10 mouse cellular contexts compared by ENCODE assay signal in the genomic region with DNA sequence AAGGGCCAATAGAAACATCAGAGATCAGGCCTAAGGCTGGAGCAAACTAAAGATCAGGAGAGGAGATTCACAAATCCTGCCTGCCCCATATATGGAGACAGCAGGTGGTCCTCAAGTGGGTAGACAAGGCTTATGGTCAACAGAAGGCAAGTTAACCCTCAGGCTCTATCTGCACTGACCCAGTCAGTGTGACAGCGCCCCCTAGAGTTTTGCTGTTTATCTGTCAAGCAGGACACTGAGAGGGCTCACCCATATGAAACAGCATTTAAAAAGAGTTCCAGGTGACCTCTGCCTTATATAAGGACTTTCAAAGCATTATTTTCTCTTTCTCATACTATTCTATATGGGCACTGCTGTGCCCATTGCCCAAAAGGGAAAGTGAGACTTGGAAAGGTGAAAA.
DNase-seq lines count a peak whose midpoint lies in the region; ATAC-seq and TF ChIP-seq lines count a peak whose summit lies in the region.
"Had no signal": no experiment of that assay in that cellular context is flagged by ENCODE, and none has a peak within 500 bp of the region (broad histone marks: within the 10 kb centered on the region; RNA-seq: fewer than 3 reads in every experiment).

No protein-coding gene starts in this region.

- H3K9me3 ChIP-seq in heart, embryonic 11.5 days (replicated peaks; ENCODE audit: control insufficient read depth, low read length) = no peaks in the 10 kb centered on the region
- H3K9me3 ChIP-seq: embryonic facial prominence, embryonic 15.5 days; megakaryocyte, embryonic 14.5 days had no signal

- no peak for DNase-seq in heart, adult 2 months
- no peak for DNase-seq in testis, postnatal 14 days (ENCODE audit: low spot score)
- DNase-seq in splenic B cell, adult 2 months (ENCODE audit: low read depth, low spot score) = peak; percentile 2
- no peak for DNase-seq in urinary bladder, postnatal 36 days (ENCODE audit: low spot score in 2 of 2)

- no peaks in the 10 kb centered on the region for H3K79me2 ChIP-seq in heart, adult 2 months (replicated peaks; ENCODE audit: control insufficient read depth, insufficient read depth, low read length)

- ATAC-seq in heart, embryonic 11.5 days (replicated peaks; ENCODE audit: insufficient number of reproducible peaks, low FRiP score, low TSS enrichment) = no peak
- no peak for ATAC-seq in erythroid progenitor cell, adult 5-6 weeks (replicated peaks; ENCODE audit: low FRiP score, poor library complexity, severe bottlenecking)

- no peak overlapping the region for H3K4me2 ChIP-seq in heart, embryonic 11.5 days
- H3K4me2 ChIP-seq: embryonic facial prominence, embryonic 15.5 days had no signal

- intact Hi-C loops in heart, adult 2 months (cut with DNase I) = no loop called here

- H3K4me1 ChIP-seq in heart, adult 2 months (ENCODE audit: control insufficient read depth, insufficient read depth, low read length) = no peaks in the 10 kb centered on the region
- no peaks in the 10 kb centered on the region for H3K4me1 ChIP-seq in heart, embryonic 11.5 days (ENCODE audit: control insufficient read depth, insufficient read depth, low read length)
- no peaks in the 10 kb centered on the region for H3K4me1 ChIP-seq in testis, adult 2 months (ENCODE audit: control insufficient read depth, insufficient read depth, low read length)
- H3K4me1 ChIP-seq in bone marrow, adult 2 months (ENCODE audit: control insufficient read depth, insufficient read depth, low read length) = no peaks in the 10 kb centered on the region
- H3K4me1 ChIP-seq: embryonic facial prominence, embryonic 15.5 days; megakaryocyte, embryonic 14.5 days had no signal

- H3K27ac ChIP-seq in heart, adult 2 months = no peak overlapping the region
- no peak overlapping the region for H3K27ac ChIP-seq in heart, embryonic 11.5 days (ENCODE audit: low read depth, low read length)
- no peak overlapping the region for H3K27ac ChIP-seq in testis, adult 2 months (ENCODE audit: control insufficient read depth, insufficient read depth, low read depth, low read length)
- H3K27ac ChIP-seq in bone marrow, adult 2 months (ENCODE audit: control insufficient read depth, insufficient read depth, low read depth, low read length, poor library complexity) = no peak overlapping the region
- H3K27ac ChIP-seq: embryonic facial prominence, embryonic 15.5 days had no signal

- WGBS in heart, adult 2 months = 26% methylated on average over 1 of the region's 1 CpGs
- WGBS in heart, embryonic 11.5 days (ENCODE audit: insufficient replicate concordance) = 19% methylated on average over 1 of the region's 1 CpGs
- 59% methylated on average over 1 of the region's 1 CpGs for WGBS in bone marrow, adult 2 months

- no peak overlapping the region for H3K4me3 ChIP-seq in heart, adult 2 months
- H3K4me3 ChIP-seq in heart, embryonic 11.5 days (ENCODE audit: low read depth, low read length) = no peak overlapping the region
- H3K4me3 ChIP-seq in testis, adult 2 months (ENCODE audit: control insufficient read depth, low read depth, low read length) = no peak overlapping the region
- no peak overlapping the region for H3K4me3 ChIP-seq in bone marrow, adult 2 months (replicated peaks; ENCODE audit: control insufficient read depth, low read depth, low read length)
- H3K4me3 ChIP-seq: embryonic facial prominence, embryonic 15.5 days; megakaryocyte, embryonic 14.5 days had no signal

- peak; percentile 22; the same call in 1 of the 2 replicates for TF ChIP-seq CTCF in heart, adult 2 months (IDR thresholded peaks at IDR 0.05)
- TF ChIP-seq CTCF in testis, adult 2 months (IDR thresholded peaks at IDR 0.05; ENCODE audit: control insufficient read depth, insufficient read depth, insufficient replicate concordance, low read depth, low read length) = peak; percentile 29; the same call in 1 of the 2 replicates
- TF ChIP-seq CTCF in bone marrow, adult 2 months (IDR thresholded peaks at IDR 0.05; ENCODE audit: control insufficient read depth, insufficient read depth, low read length) = peak; percentile 44

- TF ChIP-seq EP300 in heart, adult 2 months (IDR thresholded peaks at IDR 0.05; ENCODE audit: insufficient read depth, low read depth, low read length) = no peak

- no peaks in the 10 kb centered on the region for H3K36me3 ChIP-seq in heart, adult 2 months (ENCODE audit: control insufficient read depth, insufficient read depth, low read length)
- H3K36me3 ChIP-seq in heart, embryonic 11.5 days (ENCODE audit: control insufficient read depth, insufficient read depth, low read length) = no peaks in the 10 kb centered on the region
- no peaks in the 10 kb centered on the region for H3K36me3 ChIP-seq in testis, adult 2 months (ENCODE audit: control insufficient read depth, insufficient read depth, low read length)
- no peaks in the 10 kb centered on the region for H3K36me3 ChIP-seq in splenic B cell, adult 2 months (ENCODE audit: control insufficient read depth, insufficient read depth, low read length, poor library complexity, severe bottlenecking)
- H3K36me3 ChIP-seq: embryonic facial prominence, embryonic 15.5 days had no signal

- TF ChIP-seq POLR2A in heart, adult 2 months (IDR thresholded peaks at IDR 0.05; ENCODE audit: insufficient read depth, low read depth, low read length) = no peak
- no peak for TF ChIP-seq POLR2A in testis, adult 2 months (IDR thresholded peaks at IDR 0.05; ENCODE audit: control insufficient read depth, low read depth, low read length)
- TF ChIP-seq POLR2A in bone marrow, adult 2 months (IDR thresholded peaks at IDR 0.05; ENCODE audit: borderline replicate concordance, control insufficient read depth, low read depth, low read length) = no peak

- no peaks in the 10 kb centered on the region for H3K27me3 ChIP-seq in heart, adult 2 months (ENCODE audit: control insufficient read depth, insufficient read depth, low read length)
- H3K27me3 ChIP-seq in heart, embryonic 11.5 days (ENCODE audit: control insufficient read depth, insufficient read depth, low read length) = no peaks in the 10 kb centered on the region
- no peaks in the 10 kb centered on the region for H3K27me3 ChIP-seq in testis, adult 2 months (ENCODE audit: control insufficient read depth, insufficient read depth, low read length)
- no peaks in the 10 kb centered on the region for H3K27me3 ChIP-seq in splenic B cell, adult 2 months (ENCODE audit: control insufficient read depth, insufficient read depth, low read length, poor library complexity, severe bottlenecking)
- H3K27me3 ChIP-seq: embryonic facial prominence, embryonic 15.5 days; megakaryocyte, embryonic 14.5 days had no signal

- no peak overlapping the region for H3K9ac ChIP-seq in heart, adult 2 months (ENCODE audit: low read depth, low read length)
- H3K9ac ChIP-seq in heart, embryonic 11.5 days (ENCODE audit: low read depth, low read length) = no peak overlapping the region
- H3K9ac ChIP-seq: embryonic facial prominence, embryonic 15.5 days had no signal
